Mouse (Mus musculus): ENCODE data around the gene Pax2. TPM values are rescaled to one million over a fixed set of nuclear protein-coding genes. Genes with fewer than 3 reads are reported as not detected.
A peak's percentile ranks its signal among the peaks of the same experiment; 100 is the strongest.

The Pax2 gene
- polyA plus RNA-seq, 1 experiment from 2014 or later, result 0.33 TPM

GRCm38 (mm10) chr19:44762121-44762621 lies 6.3 kb downstream of the Pax2 start:
- Histone ChIP-seq H3K27ac (ENCODE audit: low read length) (no peak overlapping the region), H3K9me3 (replicated peaks; ENCODE audit: control insufficient read depth, low read length, poor library complexity, severe bottlenecking) (no peaks in the 10 kb centered on the region), H3K4me1 (ENCODE audit: control insufficient read depth, insufficient read depth, low read length) (0 out of 2 replicates have a peak, but pooled peaks cover 3% of the 10 kb centered on the region), H3K27me3 (ENCODE audit: control insufficient read depth, insufficient read depth, low read depth, low read length) (peaks cover 44% of the 10 kb centered on the region), H3K36me3 (ENCODE audit: control insufficient read depth, insufficient read depth, low read length) (no peaks in the 10 kb centered on the region), H3K4me3 (ENCODE audit: low read depth, low read length) (no peak overlapping the region), H3K4me2 (ENCODE audit: low read length) (no peak overlapping the region), H3K9ac (ENCODE audit: low read depth, low read length) (no peak overlapping the region)
- no peak for ATAC-seq
- 69% methylated on average over 7 of the region's 7 CpGs for WGBS

GRCm38 (mm10) chr19:44770268-44771050 lies 14.6 kb downstream of the Pax2 start:
- Histone ChIP-seq H3K9me3 (replicated peaks; ENCODE audit: control insufficient read depth, low read length, poor library complexity, severe bottlenecking) (no peaks in the 10 kb centered on the region), H3K4me2 (ENCODE audit: low read length) (no peak overlapping the region), H3K27ac (ENCODE audit: low read length) (no peak overlapping the region), H3K4me3 (ENCODE audit: low read depth, low read length) (no peak overlapping the region), H3K36me3 (ENCODE audit: control insufficient read depth, insufficient read depth, low read length) (no peaks in the 10 kb centered on the region), H3K9ac (ENCODE audit: low read depth, low read length) (no peak overlapping the region), H3K4me1 (ENCODE audit: control insufficient read depth, insufficient read depth, low read length) (no peaks in the 10 kb centered on the region), H3K27me3 (ENCODE audit: control insufficient read depth, insufficient read depth, low read depth, low read length) (no peaks in the 10 kb centered on the region; the same call in 1 of the 2 replicates)
- ATAC-seq, result no peak
- 61% methylated on average over 6 of the region's 6 CpGs for whole genome bisulfite sequencing

GRCm38 (mm10) chr19:44771499-44771898 lies 15.7 kb downstream of the Pax2 start:
- Histone ChIP-seq H3K27me3 (ENCODE audit: control insufficient read depth, insufficient read depth, low read depth, low read length) (no peaks in the 10 kb centered on the region; the same call in 1 of the 2 replicates), H3K9ac (ENCODE audit: low read depth, low read length) (no peak overlapping the region), H3K9me3 (replicated peaks; ENCODE audit: control insufficient read depth, low read length, poor library complexity, severe bottlenecking) (no peaks in the 10 kb centered on the region), H3K27ac (ENCODE audit: low read length) (no peak overlapping the region), H3K4me3 (ENCODE audit: low read depth, low read length) (no peak overlapping the region), H3K36me3 (ENCODE audit: control insufficient read depth, insufficient read depth, low read length) (no peaks in the 10 kb centered on the region), H3K4me1 (ENCODE audit: control insufficient read depth, insufficient read depth, low read length) (no peaks in the 10 kb centered on the region), H3K4me2 (ENCODE audit: low read length) (no peak overlapping the region)
- no peak for ATAC-seq
- 95% methylated on average over 13 of the region's 13 CpGs for WGBS

GRCm38 (mm10) chr19:44781987-44782386 lies 26.1 kb downstream of the Pax2 start:
- no peak for ATAC-seq
- Histone ChIP-seq H3K9me3 (replicated peaks; ENCODE audit: control insufficient read depth, low read length, poor library complexity, severe bottlenecking) (no peaks in the 10 kb centered on the region), H3K36me3 (ENCODE audit: control insufficient read depth, insufficient read depth, low read length) (no peaks in the 10 kb centered on the region), H3K27me3 (ENCODE audit: control insufficient read depth, insufficient read depth, low read depth, low read length) (no peaks in the 10 kb centered on the region; the same call in 1 of the 2 replicates), H3K9ac (ENCODE audit: low read depth, low read length) (no peak overlapping the region), H3K4me2 (ENCODE audit: low read length) (no peak overlapping the region), H3K4me1 (ENCODE audit: control insufficient read depth, insufficient read depth, low read length) (no peaks in the 10 kb centered on the region), H3K27ac (ENCODE audit: low read length) (no peak overlapping the region), H3K4me3 (ENCODE audit: low read depth, low read length) (no peak overlapping the region)
- WGBS, result 59% methylated on average over 3 of the region's 3 CpGs

- Histone ChIP-seq H3K4me1 (ENCODE audit: control insufficient read depth, insufficient read depth, low read length) (no peaks in the 10 kb centered on the region), H3K4me3 (ENCODE audit: low read depth, low read length) (no peak overlapping the region), H3K4me2 (ENCODE audit: low read length) (no peak overlapping the region), H3K27me3 (ENCODE audit: control insufficient read depth, insufficient read depth, low read depth, low read length) (no peaks in the 10 kb centered on the region; the same call in 1 of the 2 replicates), H3K9me3 (replicated peaks; ENCODE audit: control insufficient read depth, low read length, poor library complexity, severe bottlenecking) (no peaks in the 10 kb centered on the region), H3K9ac (ENCODE audit: low read depth, low read length) (no peak overlapping the region), H3K36me3 (ENCODE audit: control insufficient read depth, insufficient read depth, low read length) (no peaks in the 10 kb centered on the region), H3K27ac (ENCODE audit: low read length) (no peak overlapping the region)
- ATAC-seq, result no peak
- 79% methylated on average over 4 of the region's 4 CpGs for WGBS
Measured at GRCm38 (mm10) chr19:44784391-44784790, 28.5 kb downstream of the Pax2 start.

- no peaks in the 10 kb centered on the region for H3K4me1 ChIP-seq (ENCODE audit: control insufficient read depth, insufficient read depth, low read length)
- no peak overlapping the region for H3K4me2 ChIP-seq (ENCODE audit: low read length)
- H3K9me3 ChIP-seq (replicated peaks; ENCODE audit: control insufficient read depth, low read length, poor library complexity, severe bottlenecking), result no peaks in the 10 kb centered on the region
- WGBS, result 91% methylated on average over 8 of the region's 8 CpGs
- no peak for ATAC-seq
- H3K36me3 ChIP-seq (ENCODE audit: control insufficient read depth, insufficient read depth, low read length), result no peaks in the 10 kb centered on the region
- no peak overlapping the region for H3K9ac ChIP-seq (ENCODE audit: low read depth, low read length)
- H3K4me3 ChIP-seq (ENCODE audit: low read depth, low read length), result no peak overlapping the region
- peaks cover 2% of the 10 kb centered on the region; the same call in 1 of the 2 replicates for H3K27me3 ChIP-seq (ENCODE audit: control insufficient read depth, insufficient read depth, low read depth, low read length)
- no peak overlapping the region for H3K27ac ChIP-seq (ENCODE audit: low read length)
Measured at GRCm38 (mm10) chr19:44788488-44788887, 32.6 kb downstream of the Pax2 start.

GRCm38 (mm10) chr19:44791981-44792380 lies 36.1 kb downstream of the Pax2 start:
- H3K9ac ChIP-seq (ENCODE audit: low read depth, low read length), result no peak overlapping the region
- H3K4me2 ChIP-seq (ENCODE audit: low read length), result no peak overlapping the region
- no peak for ATAC-seq
- no peak overlapping the region for H3K4me3 ChIP-seq (ENCODE audit: low read depth, low read length)
- WGBS, result 73% methylated on average over 4 of the region's 4 CpGs
- no peaks in the 10 kb centered on the region for H3K9me3 ChIP-seq (replicated peaks; ENCODE audit: control insufficient read depth, low read length, poor library complexity, severe bottlenecking)
- H3K27me3 ChIP-seq (ENCODE audit: control insufficient read depth, insufficient read depth, low read depth, low read length), result peaks cover 2% of the 10 kb centered on the region; the same call in 1 of the 2 replicates
- H3K36me3 ChIP-seq (ENCODE audit: control insufficient read depth, insufficient read depth, low read length), result no peaks in the 10 kb centered on the region
- H3K27ac ChIP-seq (ENCODE audit: low read length), result no peak overlapping the region
- H3K4me1 ChIP-seq (ENCODE audit: control insufficient read depth, insufficient read depth, low read length), result peaks cover 2% of the 10 kb centered on the region; the same call in 1 of the 2 replicates

- Histone ChIP-seq H3K27me3 (ENCODE audit: control insufficient read depth, insufficient read depth, low read depth, low read length) (peaks cover 2% of the 10 kb centered on the region; the same call in 1 of the 2 replicates), H3K9me3 (replicated peaks; ENCODE audit: control insufficient read depth, low read length, poor library complexity, severe bottlenecking) (no peaks in the 10 kb centered on the region), H3K4me3 (ENCODE audit: low read depth, low read length) (no peak overlapping the region), H3K36me3 (ENCODE audit: control insufficient read depth, insufficient read depth, low read length) (no peaks in the 10 kb centered on the region), H3K27ac (ENCODE audit: low read length) (peak overlapping the region; percentile 58), H3K9ac (ENCODE audit: low read depth, low read length) (no peak overlapping the region; the same call in 1 of the 2 replicates), H3K4me2 (ENCODE audit: low read length) (peak overlapping the region; percentile 8; the same call in 1 of the 2 replicates), H3K4me1 (ENCODE audit: control insufficient read depth, insufficient read depth, low read length) (peaks cover 11% of the 10 kb centered on the region; the same call in 1 of the 2 replicates)
- WGBS, result 17% methylated on average over 21 of the region's 21 CpGs
- peak; percentile 66 for ATAC-seq
Measured at GRCm38 (mm10) chr19:44797110-44798060, 41.5 kb downstream of the Pax2 start.
